Mouse (Mus musculus) erythroblast, embryonic 14.5 days (primary cell): ENCODE results near the gene Ldlrad3.

Source experiments
- GATA1 ChIP-seq: IDR thresholded peaks from 2 replicates; pipeline ENCODE4 v1.6.1; 2012; ENCODE audit warnings: low read length, inconsistent platforms, mixed read lengths
- TAL1 ChIP-seq: IDR thresholded peaks from 3 replicates; pipeline ENCODE4 v1.6.1; 2012; ENCODE audit warnings: low read length, inconsistent platforms, mixed read lengths

DNA sequence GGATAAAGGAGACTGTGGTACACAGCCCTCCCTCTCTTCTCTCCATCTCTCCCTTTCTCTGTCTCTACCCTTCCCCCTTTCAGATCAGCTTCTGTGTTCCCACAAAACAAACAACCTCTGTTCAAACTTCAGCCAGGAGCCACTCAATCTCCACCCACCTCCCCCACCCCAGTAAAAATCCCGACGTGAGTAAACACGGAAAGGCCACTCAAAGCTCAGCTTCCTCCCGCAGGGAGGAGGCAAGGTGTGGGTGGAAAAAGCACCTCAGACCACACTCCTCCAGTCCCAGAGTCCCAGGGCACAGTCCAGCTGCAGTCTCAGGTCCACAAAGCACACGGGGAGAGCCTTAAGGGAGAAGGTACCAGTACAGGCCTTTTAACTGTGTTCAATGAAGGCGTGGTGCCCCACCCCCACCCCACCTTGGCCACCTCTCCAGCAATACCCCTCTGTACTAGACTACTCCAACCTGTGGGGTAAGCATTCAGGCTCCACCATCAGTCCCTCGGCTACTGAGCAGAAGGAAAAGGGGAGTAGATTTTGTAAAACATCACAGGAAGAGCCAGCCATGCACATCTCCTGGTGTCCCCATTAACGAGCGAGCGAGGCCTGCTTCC, 53.1 kb downstream of the Ldlrad3 start:
- no peak for TF ChIP-seq TAL1
- no peak for TF ChIP-seq GATA1
